Mouse (Mus musculus) gastrocnemius, adult 18-20 months (tissue): ENCODE measurements around the gene Itih3. TPM values are rescaled to one million over a fixed set of nuclear protein-coding genes. Genes with fewer than 3 reads are reported as not detected.
A peak's percentile ranks its signal among the peaks of the same experiment; 100 is the strongest.

ENCODE experiments used
- DNase-seq: peaks from one replicate; pipeline ENCODE4 v3.0.0; 2021; ENCODE audit warnings: low spot score
- total RNA-seq, 2 experiments: library from RNA; stranded (reverse); gene quantifications; 2 replicates each; pipeline ENCODE4 v1.2.3; 2021

Itih3 gene
- total RNA-seq, 2 experiments from 2014 or later, result 0.37 to 0.40 TPM

- no peak for DNase-seq
Measured at GRCm38 (mm10) chr14:30903036-30903435, 20.5 kb downstream of the Itih3 start.

DNA sequence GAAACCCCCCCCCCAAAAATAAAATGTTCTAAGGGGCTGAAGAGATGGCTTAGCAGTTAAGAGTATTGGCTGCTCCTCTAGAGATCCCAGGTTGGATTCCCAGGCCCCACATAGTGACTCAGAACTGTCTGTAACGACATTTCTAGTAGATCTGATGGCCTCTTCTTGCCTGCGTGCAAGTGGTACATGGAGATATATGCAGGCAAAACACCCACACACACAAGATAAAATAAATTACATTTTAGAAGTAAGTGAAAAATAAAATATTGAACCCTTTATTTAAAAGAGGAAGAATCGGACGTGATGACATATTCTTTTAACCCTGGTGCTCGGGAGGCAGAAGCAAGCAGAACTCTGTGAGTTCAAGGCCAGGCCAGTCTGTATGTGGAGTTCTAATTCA, 20.9 kb downstream of the Itih3 start:
- DNase-seq, result no peak

DNA sequence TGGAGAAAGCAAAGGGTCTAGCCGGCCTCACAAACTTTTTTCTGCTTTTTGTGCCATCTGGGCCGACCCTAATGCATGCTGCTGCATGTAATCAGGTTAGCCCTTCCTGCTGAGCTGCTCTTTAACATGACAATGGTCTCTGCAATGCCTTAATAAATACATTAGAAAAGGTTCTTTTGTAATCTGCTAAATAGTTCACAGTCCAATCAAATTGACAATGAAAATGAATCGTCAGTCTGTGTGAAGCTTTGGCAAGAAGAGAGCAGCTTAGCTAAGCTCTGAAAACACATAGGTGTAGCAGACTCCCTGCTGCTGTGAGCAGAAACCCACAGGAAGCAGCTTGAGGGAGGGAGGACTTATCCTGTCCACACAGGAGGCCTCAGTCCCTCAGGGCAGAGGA, 23.6 kb downstream of the Itih3 start:
- DNase-seq, result no peak

DNA sequence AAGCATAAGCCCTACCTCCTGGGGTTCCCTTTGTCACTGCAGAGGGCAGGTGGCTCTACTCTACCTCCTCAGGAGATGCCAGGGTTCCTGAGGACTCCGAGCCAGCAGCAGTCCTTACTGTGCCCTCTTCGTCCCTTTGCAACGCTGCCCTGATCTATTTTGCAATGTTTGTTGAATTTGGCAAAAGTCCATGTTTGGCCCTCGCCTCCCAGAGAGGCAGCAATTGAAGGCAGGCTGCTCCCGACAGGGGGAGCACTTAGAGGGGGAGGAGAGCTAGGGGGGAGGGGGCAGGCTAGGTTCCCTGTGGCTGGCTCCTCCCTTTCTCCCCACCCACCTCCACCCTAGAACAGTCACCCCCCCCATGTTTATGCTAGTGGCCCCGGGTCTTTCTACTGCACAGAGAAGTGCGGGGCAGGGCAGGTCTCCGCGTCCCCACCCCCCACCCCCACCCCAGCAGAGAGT, 35.3 kb downstream of the Itih3 start:
- DNase-seq, result peak; percentile 64

- DNase-seq, result no peak
Measured at GRCm38 (mm10) chr14:30886204-30886603, 37.4 kb downstream of the Itih3 start, which contains the start of gene Itih4. Gene Itih4 (plus strand): TSS chr14:30886476.

GRCm38 (mm10) chr14:30885298-30885697, 38.3 kb downstream of the Itih3 start:
- DNase-seq, result no peak

GRCm38 (mm10) chr14:30881718-30882108, 41.8 kb downstream of the Itih3 start:
- no peak for DNase-seq

- peak; percentile 85 for DNase-seq
Measured at GRCm38 (mm10) chr14:30880811-30881717, 42.5 kb downstream of the Itih3 start.

- peak; percentile 49 for DNase-seq
Measured at GRCm38 (mm10) chr14:30880251-30880650, 43.3 kb downstream of the Itih3 start.

GRCm38 (mm10) chr14:30879794-30880193, 43.8 kb downstream of the Itih3 start:
- peak; percentile 76 for DNase-seq

- DNase-seq, result peak; percentile 66
Measured at GRCm38 (mm10) chr14:30878958-30879571, 44.5 kb downstream of the Itih3 start, which contains the start of gene Mustn1. Gene Mustn1 (plus strand): TSS chr14:30879200.

DNA sequence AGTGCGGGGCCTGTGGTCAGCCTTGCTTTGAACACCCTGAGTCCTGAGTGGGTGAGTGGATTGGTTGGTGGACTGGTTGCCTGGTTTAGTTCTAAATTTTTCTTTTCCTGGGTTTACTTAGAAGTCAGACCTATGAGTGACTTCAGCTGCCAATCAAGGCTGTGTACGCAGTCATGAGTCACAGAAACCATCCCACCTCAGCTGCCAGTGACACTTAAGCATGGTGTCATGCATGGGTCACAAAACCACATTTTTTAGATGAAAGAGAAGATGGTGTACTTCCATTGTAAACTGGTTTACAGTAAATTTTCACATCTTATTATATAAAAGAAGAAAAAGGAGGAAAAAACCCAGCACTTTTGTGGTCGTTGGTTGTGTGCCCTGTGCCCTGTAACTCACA, 45.7 kb downstream of the Itih3 start:
- DNase-seq, result no peak

DNA sequence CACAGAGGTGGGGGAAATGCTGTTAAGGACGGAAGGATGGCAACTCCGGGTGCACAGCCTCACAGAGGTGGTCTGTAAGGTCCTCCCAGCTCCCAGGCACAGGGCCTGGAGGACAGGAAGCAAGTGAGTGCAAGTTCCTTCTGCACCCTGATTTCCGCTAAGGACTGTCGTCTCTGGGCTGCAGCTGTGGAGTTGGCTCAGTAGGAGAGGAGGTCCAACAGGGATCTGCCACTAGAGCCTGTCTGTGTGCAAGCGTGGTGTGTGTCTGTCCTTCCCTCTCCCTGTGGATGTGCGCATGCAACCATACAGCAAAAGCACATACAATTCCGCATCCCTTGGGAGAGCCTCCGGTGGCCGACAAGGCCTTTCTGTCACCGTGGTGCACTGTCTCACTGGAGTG, 47.1 kb downstream of the Itih3 start:
- DNase-seq, result no peak

- no peak for DNase-seq
Measured at GRCm38 (mm10) chr14:30875955-30876354, 47.6 kb downstream of the Itih3 start.

- DNase-seq, result no peak
Measured at GRCm38 (mm10) chr14:30875130-30875865, 48.3 kb downstream of the Itih3 start.

- no peak for DNase-seq
Measured at GRCm38 (mm10) chr14:30874095-30874700, 49.4 kb downstream of the Itih3 start.

- peak; percentile 55 for DNase-seq
Measured at GRCm38 (mm10) chr14:30870206-30871147, 53.1 kb downstream of the Itih3 start.

DNA sequence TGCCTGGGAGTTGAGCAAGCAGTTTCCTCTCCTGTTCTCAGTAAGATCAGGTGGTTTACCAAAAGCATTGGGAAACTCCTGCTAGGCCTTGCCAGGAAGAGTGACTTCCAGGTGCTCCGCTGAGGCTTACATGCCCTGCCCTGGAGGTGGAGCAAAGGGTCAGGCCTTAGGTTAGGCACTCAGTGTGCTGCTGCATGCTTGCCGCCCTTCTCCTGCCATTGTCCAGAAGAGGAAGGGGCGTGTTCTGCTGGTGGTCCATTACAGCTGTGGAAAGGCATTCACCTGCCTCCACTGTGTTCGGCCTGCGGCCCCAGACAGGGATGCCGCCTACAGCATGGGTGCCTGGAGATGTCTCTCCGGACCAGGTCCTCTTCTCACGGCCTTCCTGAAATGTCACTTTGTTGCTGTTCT, 54.2 kb downstream of the Itih3 start:
- peak; percentile 72 for DNase-seq

DNA sequence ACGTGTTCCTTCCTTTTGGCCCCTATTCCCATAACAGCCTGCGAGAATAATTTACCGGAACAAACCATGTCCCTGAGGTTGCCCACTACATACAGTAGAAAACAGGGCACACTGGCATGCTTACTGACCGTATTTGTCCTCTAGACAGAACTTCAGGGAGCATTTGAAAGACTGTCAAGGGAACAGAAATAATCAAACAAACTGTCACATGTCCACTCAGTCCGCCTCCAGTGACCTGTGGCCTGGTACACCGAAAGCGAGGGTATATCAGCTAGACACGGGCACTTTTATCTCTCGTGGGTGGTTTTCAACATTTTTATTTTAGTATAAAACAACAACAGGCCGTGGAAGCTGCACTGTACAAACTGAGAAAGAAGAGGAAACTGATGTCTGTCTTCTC, 54.7 kb downstream of the Itih3 start:
- DNase-seq, result no peak

DNA sequence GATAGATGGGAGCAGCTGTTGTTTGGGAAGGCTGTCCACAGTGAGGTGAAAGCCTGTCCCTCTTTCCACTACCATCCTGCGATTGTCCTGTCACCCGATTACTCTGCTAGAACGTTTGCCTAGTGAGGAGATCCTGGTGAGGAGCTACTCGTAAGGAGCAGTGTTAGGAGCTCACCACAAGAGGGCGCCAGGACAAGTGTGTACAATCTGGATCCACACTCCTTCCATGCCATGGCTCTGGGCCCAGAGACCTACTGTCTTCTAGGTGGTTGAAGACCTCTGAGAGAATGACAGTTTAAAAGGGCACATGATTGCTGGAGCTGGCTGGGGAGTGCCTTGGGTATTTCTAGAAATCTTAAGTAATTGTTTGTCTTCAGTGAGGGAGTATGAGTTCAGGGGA, 56.5 kb downstream of the Itih3 start:
- peak; percentile 92 for DNase-seq
